Mouse (Mus musculus) midbrain, embryonic 16.5 days (tissue): ENCODE measurements at regions not wholly inside any gene's neighbourhood (a gene's known extent, or its start where the extent isn't known, plus 50 kb on each side); places are given as distances from the start of the nearest gene placed in this dataset.

Experiments used
- ATAC-seq: fragments of 200-750 bp; cut with Nextera tagmentation; 2 replicates; pipeline ENCODE4 v1.8.0; 2017; ENCODE audit warnings: moderate TSS enrichment
- H3K27ac ChIP-seq: fragments of 300-500 bp; sonication (generic); 2 replicates; pipeline ENCODE4 v1.5.1; 2014; ENCODE audit warnings: mild to moderate bottlenecking, low read length, mixed read lengths
- H3K27me3 ChIP-seq: fragments of 300-500 bp; sonication (generic); 2 replicates; pipeline ENCODE4 v1.6.1; 2014; ENCODE audit warnings: low read depth, low read length, mixed read lengths; ENCODE audit not compliant: control insufficient read depth, insufficient read depth
- H3K36me3 ChIP-seq: fragments of 300-500 bp; sonication (generic); 2 replicates; pipeline ENCODE4 v1.6.1; 2014; ENCODE audit warnings: mild to moderate bottlenecking, low read length, moderate library complexity, mixed read lengths; ENCODE audit not compliant: control insufficient read depth, insufficient read depth
- H3K4me1 ChIP-seq: fragments of 300-500 bp; sonication (generic); 2 replicates; pipeline ENCODE4 v1.6.1; 2014; ENCODE audit warnings: mild to moderate bottlenecking, low read length, mixed read lengths; ENCODE audit not compliant: control insufficient read depth, insufficient read depth
- H3K4me2 ChIP-seq: fragments of 300-500 bp; sonication (generic); 2 replicates; pipeline ENCODE4 v1.6.1; 2014; ENCODE audit warnings: mild to moderate bottlenecking, low read length, mixed read lengths
- H3K4me3 ChIP-seq: fragments of 300-500 bp; sonication (generic); 2 replicates; pipeline ENCODE4 v1.5.1; 2014; ENCODE audit warnings: low read depth, mild to moderate bottlenecking, low read length, moderate library complexity, mixed read lengths
- H3K9ac ChIP-seq: fragments of 300-500 bp; sonication (generic); 2 replicates; pipeline ENCODE4 v1.6.1; 2014; ENCODE audit warnings: low read depth, low read length, mixed read lengths
- H3K9me3 ChIP-seq: fragments of 300-500 bp; sonication (generic); replicated peaks from 2 replicates; pipeline ENCODE4 v1.6.1; 2014; ENCODE audit warnings: mild to moderate bottlenecking, low read length, mixed read lengths; ENCODE audit not compliant: control insufficient read depth, poor library complexity, severe bottlenecking
- WGBS: fragments of 180-500 bp; shearing (Covaris S2); extraction: QIAGEN DNeasy Blood & Tissue Kit; methylation state at CpG from one replicate; pipeline ENCODE4 v1.1.7; 2014; 5-methylcytosine and 5-hydroxymethylcytosine counted together

DNA sequence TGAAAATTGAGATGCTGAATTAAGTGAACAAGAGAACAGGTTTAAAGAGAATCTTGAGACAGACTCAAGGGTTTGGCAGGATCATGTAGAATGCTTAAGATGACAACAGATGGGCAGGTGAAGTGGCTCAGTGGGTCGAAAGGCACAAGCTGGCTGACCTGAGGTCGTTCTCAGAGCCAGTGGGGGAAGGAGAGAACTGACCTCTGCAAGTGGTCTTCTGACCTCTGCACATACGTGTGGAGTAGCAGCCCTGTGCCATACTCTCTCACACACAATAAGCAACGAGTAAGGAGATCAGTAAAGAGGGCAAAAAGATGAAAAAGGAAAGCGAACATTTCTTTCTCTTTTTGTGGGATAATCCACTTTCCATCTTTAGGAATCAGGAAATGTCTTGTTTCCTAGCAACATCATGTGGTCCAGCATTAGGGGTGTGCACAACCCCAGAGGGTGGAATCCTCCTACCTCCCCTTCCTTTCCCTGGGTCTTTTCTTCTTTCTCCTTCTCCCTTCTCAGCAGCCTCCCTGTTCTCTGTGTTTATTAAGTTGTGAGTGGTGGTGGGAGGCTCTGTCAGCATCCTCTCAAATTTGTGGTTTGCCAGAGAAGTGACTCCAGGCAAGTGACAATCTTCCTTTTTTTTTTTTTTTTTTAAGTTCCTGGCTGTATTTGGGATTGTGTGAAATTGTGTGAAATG, 114.7 kb downstream of the 1810013L24Rik start:
- Histone ChIP-seq H3K9ac (no peak overlapping the region), H3K27ac (peak overlapping the region; percentile 70), H3K36me3 (no peaks in the 10 kb centered on the region), H3K27me3 (no peaks in the 10 kb centered on the region), H3K4me3 (no peak overlapping the region), H3K4me1 (peaks cover 9% of the 10 kb centered on the region), H3K9me3 (no peaks in the 10 kb centered on the region), H3K4me2 (peak overlapping the region; percentile 11; the same call in 1 of the 2 replicates)
- WGBS = 5% methylated on average over 5 of the region's 5 CpGs
- peak; percentile 90 for ATAC-seq

DNA sequence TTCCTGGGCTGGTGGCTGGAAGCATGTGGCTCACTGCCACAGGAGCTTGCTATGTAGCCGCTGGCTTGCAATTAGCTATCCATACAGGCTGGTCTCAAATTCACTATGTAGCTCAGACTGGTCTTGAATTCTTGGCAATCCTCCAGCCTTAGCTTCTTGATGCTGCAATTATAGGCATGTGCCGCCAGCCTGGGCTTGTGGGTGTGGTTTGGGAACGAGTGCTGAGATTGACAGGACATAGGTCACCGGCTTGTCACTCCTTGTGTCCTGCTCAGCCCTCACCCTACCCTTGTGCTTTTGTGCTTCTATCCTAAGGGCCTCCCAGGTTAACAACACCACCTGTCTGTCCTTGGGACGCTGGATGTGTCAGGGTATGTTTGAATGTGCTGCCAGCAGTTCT, 117.9 kb downstream of the 1810013L24Rik start:
- H3K9me3 ChIP-seq = no peaks in the 10 kb centered on the region
- H3K36me3 ChIP-seq = no peaks in the 10 kb centered on the region
- ATAC-seq = no peak
- H3K4me1 ChIP-seq = peaks cover 11% of the 10 kb centered on the region
- H3K27me3 ChIP-seq = no peaks in the 10 kb centered on the region
- WGBS = 36% methylated on average over 5 of the region's 5 CpGs
- no peak overlapping the region for H3K27ac ChIP-seq
- no peak overlapping the region for H3K4me3 ChIP-seq
- H3K4me2 ChIP-seq = no peak overlapping the region
- H3K9ac ChIP-seq = no peak overlapping the region

DNA sequence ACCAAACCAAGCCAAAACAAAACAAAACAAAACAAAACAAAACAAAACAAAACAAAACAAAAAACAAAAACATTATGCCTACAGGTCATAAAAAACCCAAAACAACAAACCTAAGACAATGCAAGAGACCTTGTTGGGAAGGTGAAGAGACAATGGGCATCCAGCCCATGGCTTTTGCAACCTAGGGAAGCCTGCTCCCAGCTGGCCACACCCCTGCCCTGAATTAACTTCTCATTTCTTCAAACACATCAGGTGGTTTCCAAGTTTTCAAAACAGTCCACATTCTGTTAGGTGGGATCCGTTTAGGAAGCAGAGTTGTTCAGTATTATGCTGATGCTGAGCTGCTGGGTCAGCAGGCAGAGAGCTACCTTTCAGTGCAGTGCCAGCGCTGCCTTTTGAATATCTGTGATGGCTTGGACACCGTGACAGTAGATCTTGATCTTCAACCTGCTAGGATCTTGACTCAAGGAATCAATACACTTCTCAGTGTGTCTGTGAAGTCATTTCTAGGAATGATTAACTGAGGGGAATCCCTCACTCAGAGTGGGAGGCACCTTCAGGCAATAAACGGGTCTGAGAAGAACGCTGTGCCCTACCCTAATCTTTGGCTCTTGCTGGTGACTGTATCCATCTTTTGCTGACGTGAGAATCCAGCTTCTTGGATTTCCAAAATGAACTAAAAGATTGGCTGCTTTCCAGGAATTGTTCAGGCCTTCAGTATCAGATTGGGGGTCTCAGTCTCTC, 121.4 kb downstream of the 1810013L24Rik start:
- H3K27me3 ChIP-seq = no peaks in the 10 kb centered on the region
- H3K4me3 ChIP-seq = no peak overlapping the region
- peaks cover 2% of the 10 kb centered on the region; the same call in 1 of the 2 replicates for H3K4me1 ChIP-seq
- no peak overlapping the region for H3K4me2 ChIP-seq
- no peak overlapping the region for H3K27ac ChIP-seq
- no peaks in the 10 kb centered on the region for H3K9me3 ChIP-seq
- no peaks in the 10 kb centered on the region for H3K36me3 ChIP-seq
- H3K9ac ChIP-seq = no peak overlapping the region
- no peak for ATAC-seq
- WGBS = 81% methylated on average over 6 of the region's 6 CpGs

DNA sequence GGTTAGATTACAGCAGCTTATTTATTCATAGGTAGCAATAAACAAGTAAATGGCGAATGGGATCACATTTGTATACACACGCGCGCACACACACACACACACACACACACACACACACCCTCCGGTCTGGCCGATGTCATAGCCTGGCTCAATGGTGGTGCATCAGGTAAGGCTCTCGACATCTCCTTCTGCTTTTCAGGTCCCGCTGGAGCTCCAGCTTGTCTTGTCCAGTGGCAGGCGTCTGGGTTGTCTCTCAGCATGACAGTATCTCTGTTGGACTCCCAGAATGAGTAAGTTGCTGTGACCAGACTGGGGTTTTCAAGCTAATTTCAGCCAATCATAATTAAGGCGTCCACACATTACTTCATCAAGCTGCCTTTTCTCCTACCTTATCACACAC, 131.8 kb downstream of the 1810013L24Rik start:
- WGBS = 85% methylated on average over 10 of the region's 10 CpGs
- no peak for ATAC-seq
- Histone ChIP-seq H3K9me3 (no peaks in the 10 kb centered on the region), H3K27me3 (no peaks in the 10 kb centered on the region), H3K9ac (no peak overlapping the region), H3K4me1 (peaks cover 10% of the 10 kb centered on the region; the same call in 1 of the 2 replicates), H3K27ac (no peak overlapping the region), H3K36me3 (no peaks in the 10 kb centered on the region), H3K4me3 (no peak overlapping the region), H3K4me2 (no peak overlapping the region)

DNA sequence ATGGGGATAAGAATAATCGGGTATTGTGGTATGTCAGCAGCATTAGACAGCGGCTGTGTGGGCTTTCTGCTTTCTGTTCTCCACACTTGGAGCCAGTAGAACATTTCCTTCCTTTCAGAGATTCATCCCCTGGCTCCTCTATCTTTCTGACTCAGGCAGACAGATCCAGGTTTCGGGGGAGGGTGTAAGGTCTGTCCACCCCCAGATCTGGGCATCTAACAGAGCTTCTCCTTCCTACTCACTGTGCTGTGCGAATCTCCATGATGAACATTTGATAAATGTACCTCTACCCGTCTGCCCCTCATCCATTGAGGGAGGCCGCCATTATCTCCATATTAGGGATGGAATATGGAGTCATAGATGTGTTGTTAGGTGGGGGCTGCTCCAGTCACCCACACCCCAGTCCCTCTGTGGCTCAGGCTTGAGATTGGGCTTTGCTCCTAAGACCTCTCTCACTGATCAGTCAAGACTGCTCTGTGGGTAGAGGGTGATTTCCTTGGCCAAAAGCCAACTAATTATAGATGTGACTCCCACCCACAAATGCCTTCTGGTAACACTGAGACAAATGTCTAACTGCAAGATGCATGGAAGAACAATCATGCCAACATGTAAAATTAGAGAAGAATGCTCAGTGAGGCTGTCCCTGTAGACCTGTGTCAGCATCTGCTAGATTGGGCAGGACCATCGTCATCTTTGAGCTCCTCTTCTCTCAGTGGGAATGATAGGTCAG, 163.8 kb downstream of the 1810013L24Rik start:
- Histone ChIP-seq H3K36me3 (no peaks in the 10 kb centered on the region), H3K4me1 (no peaks in the 10 kb centered on the region), H3K27me3 (no peaks in the 10 kb centered on the region), H3K27ac (no peak overlapping the region), H3K4me2 (no peak overlapping the region), H3K4me3 (no peak overlapping the region), H3K9ac (no peak overlapping the region), H3K9me3 (peaks cover 5% of the 10 kb centered on the region; the same call in 1 of the 2 replicates)
- ATAC-seq = no peak
- 90% methylated on average over 7 of the region's 7 CpGs for WGBS

DNA sequence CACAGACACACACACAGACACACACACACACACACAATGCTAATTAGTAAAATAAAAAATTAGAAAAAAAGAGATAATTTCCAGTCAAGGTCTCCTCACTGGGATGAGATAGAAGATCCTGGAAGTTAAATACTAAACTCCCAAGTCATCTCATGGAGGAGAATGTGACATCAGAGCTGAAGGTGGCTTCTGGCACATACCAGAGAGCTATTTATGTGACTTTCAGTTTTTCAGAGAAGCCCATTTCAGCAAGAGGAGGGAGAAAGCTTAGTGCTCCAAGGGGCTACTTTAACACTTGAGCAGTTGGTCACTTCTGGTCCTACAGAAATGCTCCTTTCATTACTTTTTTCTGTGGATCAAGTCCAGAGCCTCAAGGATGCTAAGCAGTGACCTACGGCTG, 164.6 kb downstream of the 1810013L24Rik start:
- no peaks in the 10 kb centered on the region for H3K27me3 ChIP-seq
- no peak overlapping the region for H3K27ac ChIP-seq
- 94% methylated on average over 1 of the region's 1 CpGs for WGBS

DNA sequence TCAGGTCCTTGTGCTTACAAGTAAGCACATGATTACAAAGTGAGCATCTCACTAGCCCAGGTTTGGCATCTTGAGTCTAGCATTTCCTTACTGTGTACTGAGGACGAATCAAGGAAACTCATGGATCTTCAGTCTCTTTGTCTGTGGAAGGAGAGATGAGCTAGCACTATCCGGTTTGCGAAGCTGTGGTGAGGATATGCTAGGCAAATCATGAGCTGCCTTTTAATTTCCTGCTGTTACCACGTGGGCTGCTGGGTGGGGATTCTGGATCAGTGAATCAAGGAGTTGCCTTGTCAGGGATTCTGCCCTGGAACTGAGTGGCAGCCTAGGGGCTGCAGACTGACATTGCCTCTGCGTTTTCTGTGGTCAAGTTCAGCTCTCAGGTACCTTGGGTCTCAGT, 167.3 kb downstream of the 1810013L24Rik start:
- 76% methylated on average over 5 of the region's 5 CpGs for WGBS
- no peaks in the 10 kb centered on the region for H3K27me3 ChIP-seq
- H3K4me3 ChIP-seq = no peak overlapping the region
- no peak overlapping the region for H3K9ac ChIP-seq
- no peaks in the 10 kb centered on the region for H3K36me3 ChIP-seq
- no peak overlapping the region for H3K4me2 ChIP-seq
- ATAC-seq = no peak
- no peaks in the 10 kb centered on the region for H3K9me3 ChIP-seq
- H3K4me1 ChIP-seq = no peaks in the 10 kb centered on the region
- no peak overlapping the region for H3K27ac ChIP-seq

More for the DNA sequence above, 164.6 kb downstream of the 1810013L24Rik start:
- no peak overlapping the region for H3K4me3 ChIP-seq
- H3K9me3 ChIP-seq = peaks cover 2% of the 10 kb centered on the region; the same call in 1 of the 2 replicates
- no peak for ATAC-seq
- no peak overlapping the region for H3K4me2 ChIP-seq
- H3K36me3 ChIP-seq = no peaks in the 10 kb centered on the region
- no peaks in the 10 kb centered on the region for H3K4me1 ChIP-seq
- H3K9ac ChIP-seq = no peak overlapping the region

DNA sequence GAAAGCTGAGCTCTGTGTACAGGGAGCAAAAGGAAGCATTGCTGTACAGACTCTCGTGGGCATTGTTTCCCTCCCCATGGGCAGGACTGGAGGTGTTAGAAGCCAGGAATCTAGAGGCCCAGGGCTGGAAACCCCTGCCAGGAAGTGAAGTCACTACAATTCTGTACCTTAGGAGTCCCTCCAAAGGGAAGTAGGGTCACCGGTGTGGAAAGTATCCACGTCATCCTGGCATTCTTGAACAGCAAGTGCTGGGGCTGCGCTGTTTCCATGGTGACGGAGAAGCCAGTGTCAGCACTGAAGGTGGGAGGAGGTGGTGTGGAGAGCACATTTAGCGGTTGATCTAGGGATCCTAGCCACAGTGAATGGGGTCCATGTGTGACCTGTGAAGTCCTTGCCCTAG, 174.1 kb downstream of the 1810013L24Rik start:
- H3K4me3 ChIP-seq = no peak overlapping the region
- WGBS = 19% methylated on average over 6 of the region's 6 CpGs
- H3K36me3 ChIP-seq = no peaks in the 10 kb centered on the region
- 0 out of 2 replicates have a peak, but pooled peaks cover 3% of the 10 kb centered on the region for H3K27me3 ChIP-seq
- 0 out of 2 replicates have a peak overlapping the region, but pooled peaks have one; percentile 26 for H3K9ac ChIP-seq
- H3K9me3 ChIP-seq = no peaks in the 10 kb centered on the region
- no peak overlapping the region; the same call in 1 of the 2 replicates for H3K27ac ChIP-seq
- peak; percentile 82 for ATAC-seq
- H3K4me1 ChIP-seq = peaks cover 8% of the 10 kb centered on the region; the same call in 1 of the 2 replicates
- peak overlapping the region; percentile 26 for H3K4me2 ChIP-seq
